Mouse (Mus musculus): ENCODE results near the gene Iars. TPM values are rescaled to one million over a fixed set of nuclear protein-coding genes. Genes with fewer than 3 reads are reported as not detected.

Gene Iars
- polyA plus RNA-seq (2014; fragmentation: Nextera tagmentation; extraction: Ambion mirVana) = 48.8 and 56.8 TPM in 2 replicates

DNA sequence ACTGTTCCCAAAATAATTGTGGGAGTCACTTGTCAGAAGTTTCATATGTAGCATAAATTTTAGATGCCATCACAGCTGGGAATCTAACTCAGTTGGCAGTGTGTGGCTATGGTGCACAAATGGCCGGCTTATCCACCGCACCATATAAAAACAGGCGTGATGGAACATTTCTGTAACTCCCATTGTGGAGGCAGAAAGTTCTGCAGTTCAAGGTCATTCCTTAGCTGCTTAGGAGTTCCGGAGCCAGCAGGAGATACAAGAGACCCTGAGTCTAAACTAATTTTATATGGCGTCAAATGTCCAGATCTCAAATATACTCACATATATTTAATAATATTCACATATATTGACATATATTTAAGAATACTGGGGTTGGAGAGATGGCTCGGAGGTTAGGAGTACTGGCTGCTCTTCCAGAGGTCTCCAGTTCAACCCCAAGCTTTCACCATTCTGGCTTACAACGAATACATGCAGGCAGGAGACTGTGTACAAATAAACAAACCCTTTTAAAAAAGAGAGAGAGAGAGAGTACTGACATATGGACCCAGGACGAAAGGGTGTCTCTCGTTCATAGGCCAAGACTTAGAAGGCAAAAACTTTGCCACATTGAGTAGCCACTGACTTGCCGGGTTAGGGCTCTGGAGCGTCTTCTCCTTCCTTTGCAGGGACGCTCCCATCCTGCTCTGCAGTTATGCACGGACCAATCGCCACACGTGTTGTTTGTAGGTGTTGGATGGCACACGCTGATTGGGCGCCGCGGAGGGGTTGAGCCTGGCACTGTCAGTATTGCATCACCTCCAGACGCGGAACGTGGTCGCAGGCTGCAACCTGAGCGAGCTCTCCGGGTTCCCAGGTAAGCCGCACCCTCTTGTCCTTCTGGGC lies at the start of gene Iars:
TSS of gene Iars (plus strand) at position 750 of the 882 bp plus-strand sequence.
- Histone ChIP-seq H3K9me3 (replicated peaks; ENCODE audit: control insufficient read depth, low read length) (no peaks in the 10 kb centered on the region), H3K27ac (ENCODE audit: low read depth, low read length) (0 out of 2 replicates have a peak within 1 kb of the TSS, but pooled peaks have one; percentile 23), H3K4me2 (ENCODE audit: low read length) (peak within 1 kb of the TSS; percentile 82), H3K9ac (ENCODE audit: low read length) (peak within 1 kb of the TSS; percentile 86), H3K36me3 (ENCODE audit: control insufficient read depth, insufficient read depth, low read length) (peaks cover 21% of the 10 kb centered on the region), H3K27me3 (replicated peaks; ENCODE audit: control insufficient read depth, insufficient read depth, low read length) (no peaks in the 10 kb centered on the region), H3K4me1 (ENCODE audit: control insufficient read depth, insufficient read depth, low read length) (peaks cover 9% of the 10 kb centered on the region), H3K4me3 (ENCODE audit: low read depth, low read length) (peak within 1 kb of the TSS; percentile 73)
- WGBS = 6% methylated on average over 26 of the region's 26 CpGs
- peak; percentile 99 for DNase-seq (ENCODE audit: low spot score)
- peak; percentile 100 for ATAC-seq

DNA sequence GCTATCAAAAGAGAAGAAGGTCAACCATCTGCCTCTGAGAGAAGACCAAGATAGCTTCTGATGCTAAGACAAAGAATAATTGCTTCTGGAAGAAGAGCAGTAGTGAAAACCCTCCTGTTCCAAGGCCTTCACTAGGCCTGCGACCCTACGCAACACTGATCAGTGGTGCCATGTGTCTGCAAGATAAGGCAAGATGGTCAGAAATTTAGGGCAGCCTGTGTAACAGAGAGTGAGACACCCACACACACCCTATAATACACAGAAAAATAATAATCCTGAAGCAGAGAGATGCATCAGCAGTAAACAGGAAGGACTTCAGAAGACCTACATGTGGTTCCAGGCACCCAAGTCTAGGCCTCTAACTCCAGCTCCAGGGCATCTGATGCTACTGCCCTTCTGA lies 41.9 kb upstream of the Iars start:
- Histone ChIP-seq H3K36me3 (ENCODE audit: control insufficient read depth, insufficient read depth, low read length) (no peaks in the 10 kb centered on the region), H3K27ac (ENCODE audit: low read depth, low read length) (no peak overlapping the region), H3K9me3 (replicated peaks; ENCODE audit: control insufficient read depth, low read length) (no peaks in the 10 kb centered on the region), H3K9ac (ENCODE audit: low read length) (no peak overlapping the region), H3K4me3 (ENCODE audit: low read depth, low read length) (no peak overlapping the region), H3K4me2 (ENCODE audit: low read length) (no peak overlapping the region), H3K27me3 (replicated peaks; ENCODE audit: control insufficient read depth, insufficient read depth, low read length) (no peaks in the 10 kb centered on the region), H3K4me1 (ENCODE audit: control insufficient read depth, insufficient read depth, low read length) (no peaks in the 10 kb centered on the region)
- DNase-seq (ENCODE audit: low spot score) = no peak
- 96% methylated on average over 2 of the region's 2 CpGs for WGBS
- no peak for ATAC-seq

DNA sequence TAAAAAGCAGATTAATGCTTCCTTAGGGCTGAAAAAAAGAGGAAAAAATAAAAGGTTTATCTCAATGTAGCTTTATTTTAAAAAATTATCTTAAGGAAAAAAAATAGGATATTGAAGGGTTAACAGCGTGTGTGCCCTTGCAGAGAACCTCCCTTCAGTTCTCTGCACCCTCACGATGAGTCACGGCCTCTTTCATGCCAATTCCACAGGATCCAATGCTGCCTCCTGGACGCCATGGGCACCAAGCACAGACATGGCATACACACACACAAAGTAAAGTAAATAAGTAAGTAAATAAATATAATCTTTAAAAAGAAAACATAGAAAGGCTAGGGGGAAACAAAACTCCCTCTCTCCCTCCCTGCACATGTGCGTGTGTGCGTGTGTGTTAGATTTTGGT lies 39.2 kb upstream of the Iars start:
- no peaks in the 10 kb centered on the region for H3K4me1 ChIP-seq (ENCODE audit: control insufficient read depth, insufficient read depth, low read length)
- no peak overlapping the region for H3K4me3 ChIP-seq (ENCODE audit: low read depth, low read length)
- WGBS = 73% methylated on average over 6 of the region's 6 CpGs
- ATAC-seq = no peak
- H3K27me3 ChIP-seq (replicated peaks; ENCODE audit: control insufficient read depth, insufficient read depth, low read length) = no peaks in the 10 kb centered on the region
- no peak for DNase-seq (ENCODE audit: low spot score)
- no peak overlapping the region for H3K4me2 ChIP-seq (ENCODE audit: low read length)
- no peak overlapping the region for H3K9ac ChIP-seq (ENCODE audit: low read length)
- H3K27ac ChIP-seq (ENCODE audit: low read depth, low read length) = no peak overlapping the region
- H3K9me3 ChIP-seq (replicated peaks; ENCODE audit: control insufficient read depth, low read length) = no peaks in the 10 kb centered on the region
- H3K36me3 ChIP-seq (ENCODE audit: control insufficient read depth, insufficient read depth, low read length) = no peaks in the 10 kb centered on the region

DNA sequence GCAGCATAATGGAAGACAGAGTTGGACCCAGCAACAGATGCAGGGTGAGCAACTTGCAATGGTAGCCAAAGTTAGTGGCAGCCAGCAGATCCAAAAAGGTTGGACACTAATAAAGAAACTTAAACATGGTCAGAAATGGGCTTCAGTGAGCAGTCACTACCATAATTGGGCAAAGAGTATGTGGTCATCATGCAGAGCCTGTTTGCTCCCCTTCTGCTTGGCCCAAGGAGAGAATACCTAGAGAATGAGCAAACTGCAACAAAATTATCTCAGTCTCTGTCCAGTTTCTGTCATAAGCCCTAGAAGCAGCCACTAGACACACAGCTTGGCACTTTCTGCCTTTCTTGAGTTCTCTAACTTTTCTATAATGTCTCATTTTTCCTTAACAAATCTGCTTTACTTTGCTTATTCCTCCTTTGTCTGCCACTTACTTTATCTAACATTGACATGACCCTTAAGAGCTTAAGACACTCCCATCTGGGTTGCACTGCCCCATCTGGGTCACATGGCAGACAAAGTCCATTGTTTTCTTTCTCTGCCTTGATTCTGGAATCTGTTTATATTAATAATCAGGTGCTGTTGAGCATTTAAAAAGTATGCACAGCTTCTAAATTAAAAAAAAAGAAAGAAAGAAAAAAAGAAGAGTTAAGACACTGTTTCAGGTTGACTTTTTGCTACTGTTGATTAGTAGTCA lies 38.1 kb upstream of the Iars start:
- no peak for DNase-seq (ENCODE audit: low spot score)
- H3K9ac ChIP-seq (ENCODE audit: low read length) = no peak overlapping the region
- no peak for ATAC-seq
- H3K27me3 ChIP-seq (replicated peaks; ENCODE audit: control insufficient read depth, insufficient read depth, low read length) = no peaks in the 10 kb centered on the region
- no peak overlapping the region for H3K4me2 ChIP-seq (ENCODE audit: low read length)
- H3K9me3 ChIP-seq (replicated peaks; ENCODE audit: control insufficient read depth, low read length) = no peaks in the 10 kb centered on the region
- no peaks in the 10 kb centered on the region for H3K36me3 ChIP-seq (ENCODE audit: control insufficient read depth, insufficient read depth, low read length)
- H3K4me1 ChIP-seq (ENCODE audit: control insufficient read depth, insufficient read depth, low read length) = no peaks in the 10 kb centered on the region
- H3K27ac ChIP-seq (ENCODE audit: low read depth, low read length) = no peak overlapping the region
- H3K4me3 ChIP-seq (ENCODE audit: low read depth, low read length) = no peak overlapping the region

DNA sequence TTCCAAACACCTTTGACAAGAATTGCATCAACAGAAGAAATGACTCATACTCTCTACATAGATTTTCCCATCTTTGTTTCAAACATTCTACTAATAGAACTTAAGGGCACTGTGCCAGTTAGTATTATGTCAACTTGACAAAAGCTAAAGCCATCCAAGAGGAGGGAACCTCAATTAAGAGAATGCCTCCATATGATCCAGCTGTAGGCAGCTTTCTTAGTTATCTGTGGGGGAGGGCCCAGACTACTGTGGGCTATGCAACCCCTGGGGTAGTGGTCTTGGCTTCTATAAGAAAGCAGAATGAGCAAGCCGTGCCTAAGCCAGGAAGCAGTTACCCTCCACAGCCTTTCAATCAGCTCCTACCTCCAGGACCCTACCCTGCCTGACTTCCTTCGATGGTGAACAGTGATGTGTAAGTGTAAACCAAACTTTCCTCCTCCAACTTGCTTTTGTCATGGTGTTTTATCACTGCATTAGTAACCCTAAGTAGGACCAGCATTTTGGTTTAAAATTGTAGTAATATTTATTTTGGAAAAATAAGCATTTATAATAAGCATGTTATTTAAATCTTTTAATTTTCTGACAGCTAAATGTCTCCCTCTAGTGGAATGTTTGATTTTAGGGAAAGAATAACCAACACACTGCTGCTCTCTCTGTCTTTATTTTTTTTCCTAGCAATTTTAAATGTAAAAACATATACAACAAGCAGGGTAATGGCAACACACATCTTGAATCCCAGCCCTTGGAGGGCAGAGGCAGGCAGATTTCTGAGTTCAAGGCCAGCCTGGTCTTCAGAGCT lies 37.0 kb upstream of the Iars start:
- Histone ChIP-seq H3K27ac (ENCODE audit: low read depth, low read length) (no peak overlapping the region), H3K9ac (ENCODE audit: low read length) (no peak overlapping the region), H3K4me3 (ENCODE audit: low read depth, low read length) (no peak overlapping the region), H3K27me3 (replicated peaks; ENCODE audit: control insufficient read depth, insufficient read depth, low read length) (no peaks in the 10 kb centered on the region), H3K36me3 (ENCODE audit: control insufficient read depth, insufficient read depth, low read length) (no peaks in the 10 kb centered on the region), H3K4me2 (ENCODE audit: low read length) (no peak overlapping the region), H3K4me1 (ENCODE audit: control insufficient read depth, insufficient read depth, low read length) (no peaks in the 10 kb centered on the region), H3K9me3 (replicated peaks; ENCODE audit: control insufficient read depth, low read length) (no peaks in the 10 kb centered on the region)
- no peak for ATAC-seq
- 72% methylated on average over 2 of the region's 2 CpGs for WGBS
- peak; percentile 61 for DNase-seq (ENCODE audit: low spot score)

GRCm38 (mm10) chr13:49646019-49646418 lies 35.9 kb upstream of the Iars start:
- H3K27ac ChIP-seq (ENCODE audit: low read depth, low read length) = no peak overlapping the region
- ATAC-seq (no peak), DNase-seq (ENCODE audit: low spot score) (no peak)
- 74% methylated on average over 1 of the region's 1 CpGs for WGBS
- no peaks in the 10 kb centered on the region for H3K4me1 ChIP-seq (ENCODE audit: control insufficient read depth, insufficient read depth, low read length)
- H3K36me3 ChIP-seq (ENCODE audit: control insufficient read depth, insufficient read depth, low read length) = no peaks in the 10 kb centered on the region
- H3K4me2 ChIP-seq (ENCODE audit: low read length) = no peak overlapping the region
- no peaks in the 10 kb centered on the region for H3K27me3 ChIP-seq (replicated peaks; ENCODE audit: control insufficient read depth, insufficient read depth, low read length)
- H3K4me3 ChIP-seq (ENCODE audit: low read depth, low read length) = no peak overlapping the region
- no peaks in the 10 kb centered on the region for H3K9me3 ChIP-seq (replicated peaks; ENCODE audit: control insufficient read depth, low read length)
- no peak overlapping the region for H3K9ac ChIP-seq (ENCODE audit: low read length)

GRCm38 (mm10) chr13:49651136-49651535 lies 30.8 kb upstream of the Iars start:
- DNase-seq (ENCODE audit: low spot score) (no peak), ATAC-seq (no peak)
- no peak overlapping the region for H3K4me3 ChIP-seq (ENCODE audit: low read depth, low read length)
- no peak overlapping the region for H3K4me2 ChIP-seq (ENCODE audit: low read length)
- H3K27me3 ChIP-seq (replicated peaks; ENCODE audit: control insufficient read depth, insufficient read depth, low read length) = no peaks in the 10 kb centered on the region
- no peak overlapping the region for H3K9ac ChIP-seq (ENCODE audit: low read length)
- no peak overlapping the region for H3K27ac ChIP-seq (ENCODE audit: low read depth, low read length)
- H3K4me1 ChIP-seq (ENCODE audit: control insufficient read depth, insufficient read depth, low read length) = peaks cover 3% of the 10 kb centered on the region; the same call in 1 of the 2 replicates
- no peaks in the 10 kb centered on the region for H3K9me3 ChIP-seq (replicated peaks; ENCODE audit: control insufficient read depth, low read length)
- H3K36me3 ChIP-seq (ENCODE audit: control insufficient read depth, insufficient read depth, low read length) = peaks cover under 1% of the 10 kb centered on the region; the same call in 1 of the 2 replicates
- 39% methylated on average over 2 of the region's 2 CpGs for WGBS

DNA sequence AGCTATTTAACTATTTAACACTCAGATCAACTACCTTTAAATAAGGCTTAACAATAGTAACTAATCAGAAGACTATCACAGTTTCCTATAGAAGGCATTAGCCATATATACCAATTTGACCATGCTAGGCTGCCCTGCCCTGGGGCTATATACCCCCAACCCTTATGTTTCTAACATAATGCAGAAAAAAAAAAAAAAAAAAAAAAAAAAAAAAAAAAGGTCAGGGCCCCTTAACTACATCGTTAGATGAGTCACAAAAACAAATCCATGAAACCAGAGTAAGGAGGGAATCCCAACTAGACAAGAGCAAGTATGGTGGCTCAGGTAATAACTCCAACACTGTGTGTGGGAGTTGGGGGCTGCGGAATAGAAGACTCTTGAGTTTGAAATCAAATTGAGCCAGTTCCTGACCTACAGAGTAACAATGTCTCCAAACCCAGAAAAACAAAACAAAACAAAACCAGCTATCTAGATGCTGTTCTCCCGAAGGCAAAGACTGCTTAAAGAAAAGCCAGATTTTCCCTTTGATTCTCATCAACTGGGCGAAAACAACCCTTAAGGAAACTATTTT lies 30.0 kb upstream of the Iars start:
- WGBS = 2% methylated on average over 4 of the region's 4 CpGs
- Histone ChIP-seq H3K36me3 (ENCODE audit: control insufficient read depth, insufficient read depth, low read length) (peaks cover 5% of the 10 kb centered on the region; the same call in 1 of the 2 replicates), H3K9ac (ENCODE audit: low read length) (peak overlapping the region; percentile 60), H3K4me3 (ENCODE audit: low read depth, low read length) (peak overlapping the region; percentile 59), H3K27ac (ENCODE audit: low read depth, low read length) (no peak overlapping the region), H3K9me3 (replicated peaks; ENCODE audit: control insufficient read depth, low read length) (no peaks in the 10 kb centered on the region), H3K4me2 (ENCODE audit: low read length) (peak overlapping the region; percentile 72), H3K27me3 (replicated peaks; ENCODE audit: control insufficient read depth, insufficient read depth, low read length) (no peaks in the 10 kb centered on the region), H3K4me1 (ENCODE audit: control insufficient read depth, insufficient read depth, low read length) (peaks cover 3% of the 10 kb centered on the region; the same call in 1 of the 2 replicates)
- ATAC-seq = no peak
- no peak for DNase-seq (ENCODE audit: low spot score)
